Mouse (Mus musculus) midbrain, embryonic 12.5 days (tissue): Measurements from ENCODE around the gene Hepacam. TPM values are rescaled to one million over a fixed set of nuclear protein-coding genes. Genes with fewer than 3 reads are reported as not detected.

Experiments used
- ATAC-seq: fragments of 200-750 bp; cut with Nextera tagmentation; 2 replicates; pipeline ENCODE4 v1.8.0; 2017; ENCODE audit warnings: low read depth, moderate TSS enrichment, moderate library complexity; ENCODE audit not compliant: low FRiP score
- H3K27ac ChIP-seq: fragments of 300-500 bp; sonication (generic); replicated peaks from 2 replicates; pipeline ENCODE4 v1.5.1; 2016; ENCODE audit warnings: mild to moderate bottlenecking
- H3K27me3 ChIP-seq: fragments of 300-500 bp; sonication (generic); 2 replicates; pipeline ENCODE4 v1.6.1; 2016; ENCODE audit warnings: mild to moderate bottlenecking
- H3K36me3 ChIP-seq: fragments of 300-500 bp; sonication (generic); 2 replicates; pipeline ENCODE4 v1.6.1; 2016
- H3K4me1 ChIP-seq: fragments of 300-500 bp; sonication (generic); 2 replicates; pipeline ENCODE4 v1.6.1; 2016
- H3K4me2 ChIP-seq: fragments of 300-500 bp; sonication (generic); replicated peaks from 2 replicates; pipeline ENCODE4 v1.6.1; 2016; ENCODE audit warnings: mild to moderate bottlenecking, moderate library complexity
- H3K4me3 ChIP-seq: fragments of 300-500 bp; sonication (generic); 2 replicates; pipeline ENCODE4 v1.5.1; 2016; ENCODE audit warnings: mild to moderate bottlenecking
- H3K9ac ChIP-seq: fragments of 300-500 bp; sonication (generic); replicated peaks from 2 replicates; pipeline ENCODE4 v1.6.1; 2016; ENCODE audit warnings: mild to moderate bottlenecking, moderate library complexity
- H3K9me3 ChIP-seq: fragments of 300-500 bp; sonication (generic); 2 replicates; pipeline ENCODE4 v1.6.1; 2016; ENCODE audit warnings: mild to moderate bottlenecking
- WGBS: fragments of 180-500 bp; shearing (Covaris S2); methylation state at CpG from one replicate; pipeline ENCODE4 v1.1.7; 2016; 5-methylcytosine and 5-hydroxymethylcytosine counted together
- polyA plus RNA-seq: library from polyadenylated mRNA; unstranded; fragments of >200 nt; fragmentation: Nextera tagmentation; extraction: Ambion mirVana; gene quantifications from 2 replicates; pipeline ENCODE4 v1.2.1, GENCODE M21; 2016

The Hepacam gene
- polyA plus RNA-seq, 1 experiment from 2014 or later, result 0.26 TPM

GRCm38 (mm10) chr9:37393482-37394131, 26.5 kb downstream of the Hepacam start:
- Histone ChIP-seq H3K9ac (no peak overlapping the region), H3K27me3 (no peaks in the 10 kb centered on the region), H3K9me3 (no peaks in the 10 kb centered on the region), H3K4me2 (no peak overlapping the region), H3K4me3 (no peak overlapping the region), H3K27ac (no peak overlapping the region), H3K4me1 (no peaks in the 10 kb centered on the region), H3K36me3 (no peaks in the 10 kb centered on the region)
- WGBS, result 82% methylated on average over 8 of the region's 8 CpGs
- ATAC-seq, result no peak

GRCm38 (mm10) chr9:37400585-37400984, 33.4 kb downstream of the Hepacam start:
- ATAC-seq, result no peak
- H3K9ac ChIP-seq, result no peak overlapping the region
- H3K4me2 ChIP-seq, result no peak overlapping the region

GRCm38 (mm10) chr9:37401802-37402201, 34.7 kb downstream of the Hepacam start, which contains the start of gene Robo4:
Robo4 (plus strand) TSS chr9:37401897.
- no peaks in the 10 kb centered on the region for H3K36me3 ChIP-seq
- no peak within 1 kb of the TSS for H3K27ac ChIP-seq
- WGBS, result 19% methylated on average over 7 of the region's 7 CpGs

More at GRCm38 (mm10) chr9:37400585-37400984, 33.4 kb downstream of the Hepacam start:
- H3K27me3 ChIP-seq, result no peaks in the 10 kb centered on the region
- 47% methylated on average over 2 of the region's 2 CpGs for WGBS
- no peaks in the 10 kb centered on the region for H3K36me3 ChIP-seq
- H3K4me1 ChIP-seq, result no peaks in the 10 kb centered on the region
- H3K9me3 ChIP-seq, result no peaks in the 10 kb centered on the region
- H3K27ac ChIP-seq, result no peak overlapping the region
- H3K4me3 ChIP-seq, result no peak overlapping the region

GRCm38 (mm10) chr9:37402501-37402900, 35.4 kb downstream of the Hepacam start:
- no peak for ATAC-seq
- Histone ChIP-seq H3K27me3 (peaks cover 5% of the 10 kb centered on the region; the same call in 1 of the 2 replicates), H3K36me3 (no peaks in the 10 kb centered on the region), H3K4me3 (no peak overlapping the region), H3K4me1 (no peaks in the 10 kb centered on the region), H3K9me3 (no peaks in the 10 kb centered on the region), H3K27ac (no peak overlapping the region), H3K4me2 (no peak overlapping the region), H3K9ac (no peak overlapping the region)
- 92% methylated on average over 7 of the region's 7 CpGs for WGBS

More at GRCm38 (mm10) chr9:37401802-37402201, 34.7 kb downstream of the Hepacam start, which contains the start of gene Robo4:
- no peak for ATAC-seq
- Histone ChIP-seq H3K4me3 (no peak within 1 kb of the TSS), H3K4me1 (no peaks in the 10 kb centered on the region), H3K4me2 (no peak within 1 kb of the TSS), H3K27me3 (peaks cover 2% of the 10 kb centered on the region; the same call in 1 of the 2 replicates), H3K9ac (no peak within 1 kb of the TSS), H3K9me3 (no peaks in the 10 kb centered on the region)

GRCm38 (mm10) chr9:37403011-37403410, 35.9 kb downstream of the Hepacam start:
- Histone ChIP-seq H3K27ac (no peak overlapping the region), H3K4me2 (no peak overlapping the region), H3K4me1 (0 out of 2 replicates have a peak, but pooled peaks cover 3% of the 10 kb centered on the region), H3K9me3 (no peaks in the 10 kb centered on the region), H3K27me3 (peaks cover 9% of the 10 kb centered on the region), H3K9ac (no peak overlapping the region), H3K36me3 (no peaks in the 10 kb centered on the region), H3K4me3 (no peak overlapping the region)
- WGBS, result 87% methylated on average over 7 of the region's 7 CpGs
- ATAC-seq, result no peak

GRCm38 (mm10) chr9:37406372-37406771, 39.2 kb downstream of the Hepacam start:
- peaks cover 11% of the 10 kb centered on the region for H3K27me3 ChIP-seq
- H3K4me2 ChIP-seq, result no peak overlapping the region
- H3K27ac ChIP-seq, result no peak overlapping the region
- no peaks in the 10 kb centered on the region for H3K9me3 ChIP-seq
- peak; percentile 42; the same call in 1 of the 2 replicates for ATAC-seq
- no peaks in the 10 kb centered on the region for H3K36me3 ChIP-seq
- H3K9ac ChIP-seq, result no peak overlapping the region
- WGBS, result 0% methylated on average over 1 of the region's 1 CpGs
- H3K4me3 ChIP-seq, result no peak overlapping the region
- H3K4me1 ChIP-seq, result 0 out of 2 replicates have a peak, but pooled peaks cover 5% of the 10 kb centered on the region

- H3K4me2 ChIP-seq, result peak overlapping the region; percentile 41
- no peaks in the 10 kb centered on the region for H3K9me3 ChIP-seq
- H3K4me1 ChIP-seq, result 0 out of 2 replicates have a peak, but pooled peaks cover 5% of the 10 kb centered on the region
- 0 out of 2 replicates have a peak overlapping the region, but pooled peaks have one; percentile 9 for H3K4me3 ChIP-seq
- no peaks in the 10 kb centered on the region for H3K36me3 ChIP-seq
- peaks cover 11% of the 10 kb centered on the region for H3K27me3 ChIP-seq
- WGBS, result 15% methylated on average over 19 of the region's 19 CpGs
- peak; percentile 69 for ATAC-seq
- H3K27ac ChIP-seq, result no peak overlapping the region
- peak overlapping the region; percentile 24; the same call in 1 of the 2 replicates for H3K9ac ChIP-seq
These were observed 40.8 kb downstream of the Hepacam start for GRCm38 (mm10) chr9:37407850-37408502.

- H3K4me3 ChIP-seq, result no peak overlapping the region
- no peak overlapping the region for H3K27ac ChIP-seq
- no peaks in the 10 kb centered on the region for H3K9me3 ChIP-seq
- no peak overlapping the region for H3K4me2 ChIP-seq
- 0 out of 2 replicates have a peak, but pooled peaks cover 5% of the 10 kb centered on the region for H3K4me1 ChIP-seq
- no peaks in the 10 kb centered on the region for H3K36me3 ChIP-seq
- H3K9ac ChIP-seq, result no peak overlapping the region
- 85% methylated on average over 8 of the region's 8 CpGs for WGBS
- H3K27me3 ChIP-seq, result peaks cover 11% of the 10 kb centered on the region
- ATAC-seq, result no peak
These were observed 42.7 kb downstream of the Hepacam start for GRCm38 (mm10) chr9:37409698-37410445.

GRCm38 (mm10) chr9:37412989-37413388, 45.8 kb downstream of the Hepacam start:
- Histone ChIP-seq H3K4me2 (no peak overlapping the region), H3K4me3 (no peak overlapping the region), H3K27me3 (peaks cover 2% of the 10 kb centered on the region), H3K9ac (no peak overlapping the region), H3K9me3 (no peaks in the 10 kb centered on the region), H3K36me3 (no peaks in the 10 kb centered on the region), H3K4me1 (0 out of 2 replicates have a peak, but pooled peaks cover 2% of the 10 kb centered on the region), H3K27ac (no peak overlapping the region)
- WGBS, result 56% methylated on average over 3 of the region's 3 CpGs
- ATAC-seq, result no peak

- H3K4me1 ChIP-seq, result no peaks in the 10 kb centered on the region
- H3K9me3 ChIP-seq, result no peaks in the 10 kb centered on the region
- H3K36me3 ChIP-seq, result no peaks in the 10 kb centered on the region
- H3K4me2 ChIP-seq, result no peak overlapping the region
- H3K27ac ChIP-seq, result no peak overlapping the region
- no peak overlapping the region for H3K4me3 ChIP-seq
- H3K9ac ChIP-seq, result no peak overlapping the region
- 85% methylated on average over 3 of the region's 3 CpGs for WGBS
- H3K27me3 ChIP-seq, result peaks cover 13% of the 10 kb centered on the region
- no peak for ATAC-seq
These were observed 47.5 kb downstream of the Hepacam start for GRCm38 (mm10) chr9:37414666-37415065.

GRCm38 (mm10) chr9:37418791-37419190, 51.6 kb downstream of the Hepacam start:
- WGBS, result 87% methylated on average over 4 of the region's 4 CpGs
- no peak overlapping the region for H3K4me2 ChIP-seq
- no peaks in the 10 kb centered on the region for H3K36me3 ChIP-seq
- no peak overlapping the region for H3K27ac ChIP-seq
- no peaks in the 10 kb centered on the region for H3K9me3 ChIP-seq
- H3K4me1 ChIP-seq, result peaks cover 7% of the 10 kb centered on the region; the same call in 1 of the 2 replicates
- ATAC-seq, result no peak
- H3K4me3 ChIP-seq, result no peak overlapping the region
- H3K9ac ChIP-seq, result no peak overlapping the region
- peaks cover 38% of the 10 kb centered on the region for H3K27me3 ChIP-seq
